Comparison of ENCODE assay signal across 28 mouse cellular contexts in genomic region chr7:136120930-136121329, GRCm38 (mm10).
DNase-seq lines count a peak whose midpoint lies in the region; ATAC-seq and TF ChIP-seq lines count a peak whose summit lies in the region.
"Had no signal": no experiment of that assay in that cellular context is flagged by ENCODE, and none has a peak within 500 bp of the region (broad histone marks: within the 10 kb centered on the region; RNA-seq: fewer than 3 reads in every experiment).

No protein-coding gene starts in this region.

- no peak overlapping the region for H3K4me3 ChIP-seq in midbrain, embryonic 11.5 days (ENCODE audit: low read depth, low read length)
- H3K4me3 ChIP-seq in midbrain, postnatal 0 days (ENCODE audit: low read depth, low read length) = no peak overlapping the region
- no peak overlapping the region for H3K4me3 ChIP-seq in limb, embryonic 10.5 days
- H3K4me3 ChIP-seq: forebrain, embryonic 10.5 days; forebrain, embryonic 13.5 days; gastrocnemius, adult 2 months; heart, embryonic 10.5 days; heart, embryonic 13.5 days had no signal

- H3K4me1 ChIP-seq in midbrain, embryonic 11.5 days (ENCODE audit: control insufficient read depth, insufficient read depth, low read length) = peaks cover 2% of the 10 kb centered on the region; the same call in 1 of the 2 replicates
- H3K4me1 ChIP-seq in midbrain, postnatal 0 days (ENCODE audit: insufficient read depth, low read length) = no peaks in the 10 kb centered on the region
- peaks cover 27% of the 10 kb centered on the region for H3K4me1 ChIP-seq in limb, embryonic 10.5 days
- H3K4me1 ChIP-seq: forebrain, embryonic 13.5 days had no signal

- H3K36me3 ChIP-seq in midbrain, embryonic 11.5 days (ENCODE audit: control insufficient read depth, insufficient read depth, low read length) = no peaks in the 10 kb centered on the region
- H3K36me3 ChIP-seq in midbrain, postnatal 0 days (ENCODE audit: insufficient read depth, low read length) = no peaks in the 10 kb centered on the region
- no peaks in the 10 kb centered on the region for H3K36me3 ChIP-seq in limb, embryonic 10.5 days
- H3K36me3 ChIP-seq: forebrain, embryonic 10.5 days; G1E; heart, embryonic 10.5 days; heart, embryonic 13.5 days had no signal

- no peak for TF ChIP-seq CTCF in midbrain, postnatal 0 days (IDR thresholded peaks at IDR 0.05)

- 57% methylated on average over 7 of the region's 7 CpGs for WGBS in midbrain, embryonic 11.5 days
- 48% methylated on average over 7 of the region's 7 CpGs for WGBS in midbrain, postnatal 0 days
- WGBS in limb, embryonic 10.5 days = 22% methylated on average over 7 of the region's 7 CpGs

- DNase-seq in embryo, embryonic 11 days = peak; percentile 53
- DNase-seq in embryo, embryonic 10 days (ENCODE audit: low spot score) = no peak
- DNase-seq in midbrain, embryonic 11.5 days (ENCODE audit: low spot score, missing footprints) = peak; percentile 73
- DNase-seq in midbrain, postnatal 0 days (ENCODE audit: low spot score) = no peak
- peak; percentile 49 for DNase-seq in limb, embryonic 10.5 days (ENCODE audit: low spot score)
- DNase-seq in mesoderm, embryonic 11.5 days (ENCODE audit: low read depth, low spot score) = peak; percentile 39
- no peak for DNase-seq in layer of hippocampus, adult 9-11 months
- DNase-seq in left cerebral cortex, adult 11 months (ENCODE audit: low spot score) = no peak
- DNase-seq: adrenal gland, adult 2 months; B cell, adult 2 months; cerebellum, adult 11 months; cerebellum, adult 8-10 months; cerebellum, postnatal 10 days; cerebellum, postnatal 36 days; gastrocnemius, adult 2 months; gastrocnemius, postnatal 14 days; heart, adult 18-20 months; heart, postnatal 14 days; heart, postnatal 4 days had no signal

- H3K9me3 ChIP-seq in midbrain, embryonic 11.5 days (ENCODE audit: control insufficient read depth, low read length) = no peaks in the 10 kb centered on the region
- H3K9me3 ChIP-seq in midbrain, postnatal 0 days (ENCODE audit: low read length) = no peaks in the 10 kb centered on the region
- H3K9me3 ChIP-seq in limb, embryonic 10.5 days (replicated peaks) = no peaks in the 10 kb centered on the region
- H3K9me3 ChIP-seq: forebrain, embryonic 10.5 days; forebrain, embryonic 13.5 days; heart, embryonic 10.5 days; heart, embryonic 13.5 days had no signal

- no peak overlapping the region for H3K9ac ChIP-seq in midbrain, embryonic 11.5 days (ENCODE audit: low read length)
- no peak overlapping the region for H3K9ac ChIP-seq in midbrain, postnatal 0 days (replicated peaks; ENCODE audit: low read length, poor library complexity, severe bottlenecking)
- H3K9ac ChIP-seq: forebrain, embryonic 13.5 days; heart, embryonic 13.5 days; hindbrain, embryonic 14.5 days had no signal

- H3K27ac ChIP-seq in midbrain, embryonic 11.5 days (ENCODE audit: low read depth, low read length) = no peak overlapping the region
- no peak overlapping the region for H3K27ac ChIP-seq in midbrain, postnatal 0 days (ENCODE audit: low read depth, low read length)
- H3K27ac ChIP-seq in limb, embryonic 10.5 days = no peak overlapping the region
- H3K27ac ChIP-seq: forebrain, embryonic 10.5 days; forebrain, embryonic 13.5 days; gastrocnemius, adult 2 months; heart, embryonic 10.5 days; heart, embryonic 13.5 days; hindbrain, embryonic 14.5 days; hindbrain, postnatal 0 days had no signal

- ATAC-seq in midbrain, embryonic 11.5 days (ENCODE audit: low FRiP score) = no peak
- ATAC-seq in midbrain, postnatal 0 days (ENCODE audit: low FRiP score) = no peak
- ATAC-seq: forebrain, embryonic 13.5 days; forebrain, embryonic 16.5 days; hindbrain, postnatal 0 days; Patski had no signal

- H3K4me2 ChIP-seq in midbrain, embryonic 11.5 days = no peak overlapping the region
- no peak overlapping the region for H3K4me2 ChIP-seq in midbrain, postnatal 0 days (ENCODE audit: low read depth, low read length, poor library complexity, severe bottlenecking)
- H3K4me2 ChIP-seq: forebrain, embryonic 13.5 days; heart, embryonic 13.5 days; hindbrain, embryonic 14.5 days had no signal

- 0 out of 2 replicates have a peak, but pooled peaks cover 2% of the 10 kb centered on the region for H3K27me3 ChIP-seq in midbrain, embryonic 11.5 days (ENCODE audit: control insufficient read depth, insufficient read depth, low read length)
- H3K27me3 ChIP-seq in midbrain, postnatal 0 days (ENCODE audit: insufficient read depth, low read length) = no peaks in the 10 kb centered on the region
- no peaks in the 10 kb centered on the region for H3K27me3 ChIP-seq in limb, embryonic 10.5 days (ENCODE audit: low read depth, poor library complexity, severe bottlenecking)
- H3K27me3 ChIP-seq: Patski had no signal

Comparison
In these comparisons a context has a peak if more than half of its experiments do, and no peak if none do; other contexts are left out.
1. DNase-seq: peak in embryo, embryonic 11 days (single experiment), midbrain, embryonic 11.5 days (single experiment), limb, embryonic 10.5 days (single experiment) and mesoderm, embryonic 11.5 days (single experiment); none in embryo, embryonic 10 days (single experiment), midbrain, postnatal 0 days (single experiment), layer of hippocampus, adult 9-11 months (single experiment) and left cerebral cortex, adult 11 months (single experiment).